Mouse (Mus musculus): Measurements from ENCODE around the gene Fam178b. TPM values are rescaled to one million over a fixed set of nuclear protein-coding genes. Genes with fewer than 3 reads are reported as not detected.
A peak's percentile ranks its signal among the peaks of the same experiment; 100 is the strongest.
"Not testable (repeated sequence)": the region's sequence is repeated elsewhere in the genome, so short reads cannot be mapped to it uniquely, and the experiment has no call there.

Gene Fam178b
- polyA plus RNA-seq, 1 experiment, result 13.9 TPM

- DNase-seq, result no peak
- H3K4me3 ChIP-seq (replicated peaks; ENCODE audit: extremely low read depth, low read depth, low read length), result no peak overlapping the region
- no peak for TF ChIP-seq POLR2A (IDR thresholded peaks at IDR 0.05; ENCODE audit: borderline replicate concordance, extremely low read depth, low read depth, low read length)
- no peak for TF ChIP-seq CTCF (IDR thresholded peaks at IDR 0.05; ENCODE audit: insufficient read depth, low read length)
- peaks cover 3% of the 10 kb centered on the region; the same call in 1 of the 2 replicates for H3K4me1 ChIP-seq (ENCODE audit: control insufficient read depth, insufficient read depth, low read length)
- 86% methylated on average over 5 of the region's 5 CpGs for WGBS
Measured at GRCm38 (mm10) chr1:36633920-36634319, 49.1 kb downstream of the Fam178b start.

GRCm38 (mm10) chr1:36632846-36633245 is 50.1 kb downstream of the Fam178b start:
- no peak for DNase-seq
- Histone ChIP-seq H3K4me3 (replicated peaks; ENCODE audit: extremely low read depth, low read depth, low read length) (no peak overlapping the region), H3K4me1 (ENCODE audit: control insufficient read depth, insufficient read depth, low read length) (peaks cover 3% of the 10 kb centered on the region; the same call in 1 of the 2 replicates)
- WGBS, result 91% methylated on average over 1 of the region's 1 CpGs
- TF ChIP-seq CTCF (IDR thresholded peaks at IDR 0.05; ENCODE audit: insufficient read depth, low read length) (no peak), POLR2A (IDR thresholded peaks at IDR 0.05; ENCODE audit: borderline replicate concordance, extremely low read depth, low read depth, low read length) (no peak)

DNA sequence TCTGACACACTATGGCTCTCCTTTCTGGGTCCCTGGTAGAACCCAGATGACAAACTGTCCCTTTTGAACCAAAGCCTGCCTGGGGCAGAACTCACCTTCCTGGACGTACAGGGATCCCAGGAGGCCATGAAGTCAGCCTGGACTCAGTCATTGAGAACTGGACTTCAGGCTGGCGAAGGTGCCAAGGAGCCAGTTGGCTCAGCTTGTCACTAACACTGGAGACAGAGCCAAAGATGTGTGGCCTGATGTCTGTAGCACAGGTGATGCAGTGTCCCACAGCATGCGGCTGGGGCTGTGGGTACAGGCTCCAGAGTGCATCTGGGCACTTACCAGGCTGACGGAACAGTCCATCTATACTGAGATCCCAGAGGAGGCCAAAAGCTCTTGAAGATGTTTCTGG is 50.9 kb downstream of the Fam178b start:
- DNase-seq, result no peak
- no peak for TF ChIP-seq CTCF (IDR thresholded peaks at IDR 0.05; ENCODE audit: insufficient read depth, low read length)
- TF ChIP-seq POLR2A (IDR thresholded peaks at IDR 0.05; ENCODE audit: borderline replicate concordance, extremely low read depth, low read depth, low read length), result no peak
- Histone ChIP-seq H3K4me1 (ENCODE audit: control insufficient read depth, insufficient read depth, low read length) (peaks cover 3% of the 10 kb centered on the region; the same call in 1 of the 2 replicates), H3K4me3 (replicated peaks; ENCODE audit: extremely low read depth, low read depth, low read length) (no peak overlapping the region)
- 98% methylated on average over 4 of the region's 4 CpGs for WGBS

DNA sequence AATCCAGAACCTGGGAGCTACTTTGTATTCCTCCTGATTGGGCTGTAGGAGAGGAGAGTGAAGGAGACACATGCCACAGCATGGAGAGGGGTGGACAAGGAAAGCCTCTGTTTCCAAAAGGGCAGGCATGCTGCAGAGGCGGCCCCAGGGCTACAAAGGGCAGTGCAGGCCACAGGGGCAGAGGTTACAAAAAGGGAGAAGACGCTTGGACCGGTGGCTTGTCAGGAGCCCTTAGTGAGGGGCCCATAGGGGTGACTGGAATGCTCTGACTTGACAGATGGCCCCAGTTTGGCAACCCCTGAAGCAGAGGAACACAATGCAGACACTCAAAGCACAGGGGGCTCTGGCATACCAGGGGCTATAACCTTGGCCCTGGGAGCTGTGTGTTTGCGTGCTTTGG is 51.6 kb downstream of the Fam178b start:
- TF ChIP-seq POLR2A (IDR thresholded peaks at IDR 0.05; ENCODE audit: borderline replicate concordance, extremely low read depth, low read depth, low read length), result no peak
- no peak for TF ChIP-seq CTCF (IDR thresholded peaks at IDR 0.05; ENCODE audit: insufficient read depth, low read length)
- DNase-seq, result no peak
- H3K4me1 ChIP-seq (ENCODE audit: control insufficient read depth, insufficient read depth, low read length), result peaks cover 3% of the 10 kb centered on the region; the same call in 1 of the 2 replicates
- no peak overlapping the region for H3K4me3 ChIP-seq (replicated peaks; ENCODE audit: extremely low read depth, low read depth, low read length)
- 74% methylated on average over 4 of the region's 4 CpGs for WGBS

GRCm38 (mm10) chr1:36630053-36630739 is 52.8 kb downstream of the Fam178b start:
- WGBS, result 42% methylated on average over 3 of the region's 3 CpGs
- DNase-seq, result no peak
- Histone ChIP-seq H3K4me1 (ENCODE audit: control insufficient read depth, insufficient read depth, low read length) (peaks cover 3% of the 10 kb centered on the region; the same call in 1 of the 2 replicates), H3K4me3 (replicated peaks; ENCODE audit: extremely low read depth, low read depth, low read length) (no peak overlapping the region)
- TF ChIP-seq POLR2A (IDR thresholded peaks at IDR 0.05; ENCODE audit: borderline replicate concordance, extremely low read depth, low read depth, low read length) (no peak), CTCF (IDR thresholded peaks at IDR 0.05; ENCODE audit: insufficient read depth, low read length) (no peak)

GRCm38 (mm10) chr1:36628585-36628984 is 54.4 kb downstream of the Fam178b start:
- TF ChIP-seq POLR2A (IDR thresholded peaks at IDR 0.05; ENCODE audit: borderline replicate concordance, extremely low read depth, low read depth, low read length), result no peak
- no peak for TF ChIP-seq CTCF (IDR thresholded peaks at IDR 0.05; ENCODE audit: insufficient read depth, low read length)
- no peak for DNase-seq
- 33% methylated on average over 8 of the region's 8 CpGs for WGBS
- H3K4me3 ChIP-seq (replicated peaks; ENCODE audit: extremely low read depth, low read depth, low read length), result no peak overlapping the region
- H3K4me1 ChIP-seq (ENCODE audit: control insufficient read depth, insufficient read depth, low read length), result peaks cover 3% of the 10 kb centered on the region; the same call in 1 of the 2 replicates

DNA sequence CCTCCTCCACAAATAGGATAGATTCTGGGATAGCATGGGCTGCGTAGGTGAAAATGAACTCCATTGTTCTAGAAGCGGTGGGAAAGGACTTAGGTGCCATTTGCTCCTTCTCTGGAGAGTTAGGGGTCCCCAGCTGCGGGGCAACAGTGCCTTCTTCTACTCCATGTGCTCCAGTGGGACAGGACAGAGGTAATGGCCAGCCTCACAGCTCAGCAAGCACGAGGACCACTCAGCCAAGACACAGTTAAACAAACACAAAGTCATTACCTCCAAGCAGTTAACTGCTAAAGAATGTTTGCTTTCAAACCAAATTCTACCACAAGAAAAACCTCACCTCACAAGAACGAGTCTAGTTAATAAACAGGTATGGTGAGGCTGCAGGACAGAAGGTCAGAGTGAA is 57.5 kb downstream of the Fam178b start:
- no peak overlapping the region for H3K4me3 ChIP-seq (replicated peaks; ENCODE audit: extremely low read depth, low read depth, low read length)
- no peak for DNase-seq
- WGBS, result 69% methylated on average over 5 of the region's 5 CpGs
- H3K4me1 ChIP-seq (ENCODE audit: control insufficient read depth, insufficient read depth, low read length), result peaks cover 3% of the 10 kb centered on the region; the same call in 1 of the 2 replicates
- no peak for TF ChIP-seq POLR2A (IDR thresholded peaks at IDR 0.05; ENCODE audit: borderline replicate concordance, extremely low read depth, low read depth, low read length)
- no peak for TF ChIP-seq CTCF (IDR thresholded peaks at IDR 0.05; ENCODE audit: insufficient read depth, low read length)

DNA sequence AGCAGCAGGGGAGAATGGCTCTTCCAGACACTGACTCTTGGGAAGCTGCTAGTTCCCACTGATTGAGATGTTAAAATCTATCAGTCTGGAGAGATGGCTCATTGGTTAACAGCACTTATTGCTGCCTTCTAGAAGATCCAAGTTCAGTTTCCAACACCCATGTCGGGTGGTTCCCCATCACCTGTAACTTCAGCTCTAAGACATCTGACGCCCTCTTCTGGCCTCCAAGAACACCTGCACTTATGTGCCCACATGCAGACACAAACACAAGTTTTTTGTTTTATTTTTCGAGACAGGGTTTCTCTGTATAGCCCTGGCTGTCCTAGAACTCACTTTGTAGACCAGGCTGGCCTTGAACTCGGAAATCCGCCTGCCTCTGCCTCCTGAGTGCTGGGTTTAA is 67.0 kb downstream of the Fam178b start:
- not testable (repeated sequence) for H3K4me3 ChIP-seq (replicated peaks; ENCODE audit: extremely low read depth, low read depth, low read length); H3K4me1 ChIP-seq (ENCODE audit: control insufficient read depth, insufficient read depth, low read length); DNase-seq
- 89% methylated on average over 5 of the region's 5 CpGs for WGBS
- peak; percentile 37; the same call in 1 of the 2 replicates for TF ChIP-seq CTCF (IDR thresholded peaks at IDR 0.05; ENCODE audit: insufficient read depth, low read length)

- Histone ChIP-seq H3K4me1 (ENCODE audit: control insufficient read depth, insufficient read depth, low read length) (no peaks in the 10 kb centered on the region), H3K4me3 (replicated peaks; ENCODE audit: extremely low read depth, low read depth, low read length) (no peak overlapping the region)
- 82% methylated on average over 8 of the region's 8 CpGs for WGBS
- no peak for DNase-seq
- TF ChIP-seq CTCF (IDR thresholded peaks at IDR 0.05; ENCODE audit: insufficient read depth, low read length) (no peak), POLR2A (IDR thresholded peaks at IDR 0.05; ENCODE audit: borderline replicate concordance, extremely low read depth, low read depth, low read length) (no peak)
Measured at GRCm38 (mm10) chr1:36615188-36615587, 67.8 kb downstream of the Fam178b start.

DNA sequence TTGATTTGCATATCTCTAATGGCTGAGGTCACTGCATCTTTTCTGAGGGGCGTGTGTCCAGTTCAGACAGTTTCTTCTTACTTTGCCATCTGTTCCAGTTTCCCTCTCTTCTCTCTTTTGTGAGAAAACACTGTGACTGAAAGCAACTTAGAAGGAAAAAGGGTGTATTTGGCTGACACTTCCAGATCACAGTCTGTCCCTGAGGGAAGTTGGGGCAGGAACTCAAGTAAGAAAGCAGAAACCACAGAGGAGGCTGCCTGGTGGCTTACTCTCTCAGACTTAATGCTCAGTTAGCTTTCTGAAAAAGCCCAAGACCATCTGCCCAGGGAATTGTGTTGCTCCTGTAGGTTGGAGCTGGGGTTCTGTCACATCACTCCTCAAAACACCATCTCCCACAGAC is 68.4 kb downstream of the Fam178b start:
- no peak for DNase-seq
- TF ChIP-seq POLR2A (IDR thresholded peaks at IDR 0.05; ENCODE audit: borderline replicate concordance, extremely low read depth, low read depth, low read length) (no peak), CTCF (IDR thresholded peaks at IDR 0.05; ENCODE audit: insufficient read depth, low read length) (no peak)
- no peak overlapping the region for H3K4me3 ChIP-seq (replicated peaks; ENCODE audit: extremely low read depth, low read depth, low read length)
- 87% methylated on average over 1 of the region's 1 CpGs for WGBS
- H3K4me1 ChIP-seq (ENCODE audit: control insufficient read depth, insufficient read depth, low read length), result no peaks in the 10 kb centered on the region
